Mouse (Mus musculus) spleen, postnatal 10 days (tissue): ENCODE results near the gene Slc50a1.
A peak's percentile ranks its signal among the peaks of the same experiment; 100 is the strongest.

ENCODE experiments used
- DNase-seq, 2 experiments: peaks; one replicate each; pipeline ENCODE4 v3.0.0; 2021 to 2022; ENCODE audit warnings: low spot score in 2 of 2

The Slc50a1 gene

DNA sequence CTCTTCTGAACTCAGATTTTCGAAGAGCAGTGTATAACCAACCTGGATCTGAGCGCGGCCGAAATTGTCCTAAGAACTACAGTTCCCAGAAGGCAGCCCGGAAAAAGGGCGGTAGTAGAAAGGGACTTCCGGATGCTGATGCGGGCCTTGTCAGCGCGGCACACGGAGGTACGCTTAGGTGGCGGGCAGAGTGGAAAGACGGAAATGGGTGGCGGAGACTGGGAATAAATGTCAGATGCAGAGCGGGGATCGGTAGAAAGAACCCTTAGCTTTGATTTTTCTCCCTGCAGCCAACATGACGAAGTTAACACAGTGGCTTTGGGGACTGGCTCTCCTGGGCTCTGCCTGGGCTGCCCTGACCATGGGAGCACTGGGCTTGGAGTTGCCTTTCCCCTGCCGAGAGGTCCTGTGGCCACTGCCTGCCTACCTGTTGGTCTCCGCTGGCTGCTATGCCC is 3.9 kb downstream of the Slc50a1 start:
- peak; percentile 61 to 80 for DNase-seq

DNA sequence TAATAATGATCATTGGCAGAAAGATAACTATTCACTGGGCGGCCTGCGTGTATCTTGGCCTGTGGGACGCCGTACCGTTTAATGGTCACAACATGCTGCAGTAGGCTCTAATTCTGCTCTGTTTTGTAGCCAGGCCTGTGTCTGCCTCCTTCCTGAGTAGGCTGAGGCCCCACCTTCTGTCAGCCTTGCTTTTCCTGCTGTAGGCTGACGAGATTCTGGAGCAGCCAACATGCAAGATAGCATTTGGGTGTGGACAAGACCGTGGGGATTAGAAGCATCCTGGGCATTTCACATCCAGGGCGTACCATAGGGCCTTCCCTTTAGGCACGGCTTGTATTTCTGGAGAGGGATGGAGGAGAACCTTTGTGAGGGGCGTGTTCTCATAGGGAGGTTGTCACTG is 8.0 kb downstream of the Slc50a1 start:
- DNase-seq, result no peak

DNA sequence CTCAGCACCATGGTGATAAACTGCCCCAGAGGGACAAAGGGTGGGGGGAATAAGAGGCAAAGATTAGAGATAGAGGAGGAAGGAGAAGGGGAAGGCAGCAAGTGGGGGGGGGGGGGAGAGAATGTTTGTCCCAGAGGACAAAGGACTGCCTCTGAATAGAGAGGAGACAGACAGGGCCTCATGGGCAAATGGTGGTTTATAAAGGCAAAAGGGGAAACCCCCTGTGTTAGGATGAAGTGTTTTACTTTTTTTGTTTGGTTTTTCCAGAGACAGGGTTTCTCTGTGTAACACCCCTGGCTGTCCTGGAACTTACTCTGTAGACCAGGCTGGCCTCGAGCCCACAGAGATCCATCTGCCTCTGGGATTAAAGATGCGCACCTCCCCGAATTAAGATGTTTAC is 10.2 kb downstream of the Slc50a1 start:
- no peak for DNase-seq

DNA sequence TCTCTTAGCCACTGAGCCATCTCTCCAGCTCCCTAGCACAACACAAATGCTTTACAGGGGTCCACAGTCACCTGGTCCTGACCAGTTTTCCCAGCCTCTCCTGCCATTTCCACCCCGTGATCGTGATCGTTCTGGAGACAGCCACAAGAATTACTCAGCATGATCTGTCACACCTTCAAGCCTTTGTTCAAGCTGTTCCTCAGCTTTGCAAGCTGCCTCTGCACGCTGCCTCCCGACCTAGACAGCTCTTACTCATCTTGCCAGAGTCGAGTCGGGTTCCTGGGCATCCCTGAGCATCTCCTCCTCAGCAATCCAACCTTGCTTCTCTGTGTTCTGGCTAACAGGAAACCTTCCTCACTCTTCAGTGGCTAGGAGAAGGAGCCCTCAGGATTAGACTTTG is 11.3 kb downstream of the Slc50a1 start, which contains the start of gene Dpm3:
Gene Dpm3 (plus strand): TSS at position 283 of the 400 bp plus-strand sequence.
- DNase-seq, result no peak

DNA sequence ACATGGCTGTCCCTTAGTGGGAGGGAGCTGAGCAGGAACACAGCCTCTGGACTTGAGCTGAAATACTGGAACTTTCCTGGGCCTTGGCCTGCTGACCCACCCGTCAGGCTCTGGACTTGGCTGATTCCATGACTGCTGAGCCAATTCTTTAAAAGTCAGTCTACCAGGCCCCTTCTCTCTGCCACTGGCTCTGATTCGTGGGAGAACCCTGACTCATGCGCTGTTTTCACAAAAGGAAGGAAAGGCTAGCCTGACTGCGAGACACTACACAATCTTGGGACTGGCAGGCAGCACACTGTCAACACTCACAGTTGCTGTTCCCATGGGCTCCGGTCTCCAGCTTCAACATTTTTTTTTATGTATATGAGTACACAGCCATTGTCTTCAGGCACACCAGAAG is 14.2 kb downstream of the Slc50a1 start:
- no peak for DNase-seq

DNA sequence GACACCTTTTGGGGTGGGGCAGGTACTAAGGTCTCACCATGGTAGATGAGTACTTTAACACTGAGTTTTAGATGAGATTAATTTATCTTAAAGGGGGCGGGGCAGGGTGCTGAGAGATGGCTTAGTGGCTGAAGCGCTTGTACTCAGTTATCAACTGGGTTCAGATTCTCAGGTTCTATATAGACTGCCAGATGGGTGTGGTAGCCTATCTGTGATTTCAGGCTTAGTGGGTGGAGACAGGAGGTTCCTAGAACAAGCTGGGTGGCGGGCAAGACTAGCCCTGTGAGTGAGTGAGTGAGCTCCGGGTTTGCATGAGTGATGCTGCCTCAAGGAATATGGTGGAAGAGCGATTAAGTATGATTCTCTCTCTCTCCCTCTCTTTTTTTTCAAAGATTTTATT is 15.4 kb downstream of the Slc50a1 start:
- DNase-seq, result no peak

DNA sequence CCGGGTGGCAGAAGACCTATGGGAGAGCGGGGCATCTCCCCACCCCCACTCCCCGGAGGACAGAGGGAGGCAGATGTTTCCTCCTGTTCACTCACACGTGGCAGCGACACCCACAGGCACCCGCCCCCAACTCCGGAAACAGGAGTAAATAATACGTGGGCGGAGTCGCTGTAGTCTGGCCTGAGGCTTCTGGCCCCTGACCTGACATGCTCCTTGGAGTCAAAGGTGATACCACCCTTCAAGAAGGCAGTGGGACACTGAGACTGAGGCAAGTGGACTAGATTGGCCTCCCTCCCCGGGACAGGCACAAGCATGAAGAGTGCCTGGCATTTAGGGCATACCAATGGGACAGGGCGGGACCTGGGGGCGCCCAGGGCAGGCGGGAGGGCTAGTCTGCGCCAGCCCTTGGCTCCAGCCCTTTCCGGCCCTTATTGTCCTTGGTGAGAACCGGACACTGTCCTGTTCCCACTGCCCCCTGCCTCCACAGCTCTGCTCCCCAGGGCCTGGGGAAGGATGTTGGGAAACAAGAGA is 18.9 kb downstream of the Slc50a1 start:
- peak; percentile 40 to 76 for DNase-seq

DNA sequence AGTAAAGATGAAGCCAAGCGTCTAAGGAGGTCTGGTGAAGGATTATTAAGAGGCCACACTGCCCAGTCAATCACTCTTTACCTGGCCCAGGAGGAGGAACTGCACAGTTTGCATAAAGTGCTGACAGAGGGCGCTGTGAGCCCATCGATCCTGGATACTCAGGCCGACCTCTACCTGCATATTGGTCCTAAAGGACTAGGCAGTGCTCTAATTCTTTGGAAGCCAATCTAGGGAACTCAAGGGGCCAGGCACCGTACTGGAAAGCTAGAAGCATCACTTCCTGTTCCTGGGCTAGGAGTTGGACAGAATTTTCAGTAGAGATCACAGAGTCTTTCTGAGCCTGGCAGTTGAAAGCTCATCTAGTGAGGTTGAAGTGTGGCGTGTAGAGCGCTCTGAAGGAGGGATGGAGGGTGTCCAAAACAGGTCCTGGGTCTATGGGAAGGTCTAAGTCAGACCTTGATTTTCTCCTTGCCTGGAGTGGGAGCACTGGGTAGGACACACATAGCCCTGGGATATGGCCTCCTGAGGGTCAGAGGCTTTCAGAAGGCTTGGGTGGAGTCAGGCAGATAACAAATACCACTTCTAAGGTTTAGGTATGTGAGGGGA is 19.8 kb downstream of the Slc50a1 start:
- peak; percentile 46 to 75 for DNase-seq

DNA sequence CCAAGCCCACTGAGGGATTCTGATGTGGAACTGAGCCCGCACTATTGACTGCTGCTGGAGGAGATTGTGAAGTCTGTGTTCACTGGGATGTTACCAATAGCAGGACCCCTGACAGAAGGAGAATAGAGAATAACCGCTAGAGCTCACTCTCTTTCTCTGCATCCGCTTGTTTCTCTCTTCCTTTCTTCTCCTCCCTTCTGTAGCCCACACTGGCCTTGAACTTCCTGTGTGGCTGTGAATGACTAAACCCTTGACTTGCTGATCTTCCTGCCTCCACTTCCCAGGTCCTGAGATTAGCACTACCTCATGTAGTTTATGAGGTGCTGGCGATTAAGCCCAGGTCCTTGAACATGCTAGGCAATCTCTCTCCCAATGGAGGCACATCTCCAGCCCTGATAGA is 22.9 kb downstream of the Slc50a1 start:
- DNase-seq, result no peak

DNA sequence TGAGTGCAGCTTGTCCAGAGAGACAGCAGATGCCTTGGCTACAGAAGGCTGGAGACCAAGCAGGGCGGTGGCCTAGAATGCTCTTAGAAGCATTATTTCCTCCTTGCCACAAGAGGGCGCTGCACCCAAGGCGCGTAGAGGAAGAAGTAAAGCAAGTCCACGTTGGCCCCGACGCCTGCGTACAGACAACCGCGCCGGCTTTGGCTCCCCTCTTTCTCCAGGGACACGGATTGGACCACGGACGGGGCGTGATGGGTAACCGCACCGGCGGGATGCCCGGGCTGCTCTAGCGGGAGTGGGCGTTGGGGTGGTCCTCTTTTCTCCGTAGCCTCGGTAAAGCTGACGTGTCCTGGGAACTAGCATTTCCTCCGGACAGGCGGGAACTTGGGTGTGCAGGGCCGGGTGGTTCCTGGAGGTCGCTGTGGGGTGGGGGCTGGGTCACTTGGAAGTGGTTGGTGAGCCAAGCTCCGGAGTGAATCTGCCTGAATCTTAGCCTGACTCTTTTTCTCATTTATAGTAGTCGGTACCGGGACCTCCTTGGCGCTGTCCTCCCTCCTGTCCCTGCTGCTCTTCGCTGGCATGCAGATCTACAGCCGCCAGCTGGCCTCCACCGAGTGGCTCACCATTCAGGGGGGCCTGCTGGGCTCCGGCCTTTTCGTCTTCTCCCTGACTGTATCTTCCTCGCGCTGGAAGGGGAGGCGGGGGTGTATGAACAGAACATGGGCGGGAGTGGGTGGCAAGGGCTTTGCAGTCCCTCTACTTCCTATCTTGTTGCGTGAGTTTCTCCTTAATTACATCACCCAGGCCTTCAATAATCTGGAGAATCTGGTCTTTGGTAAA is 23.9 kb downstream of the Slc50a1 start, which contains the start of gene Trim46:
Gene Trim46 (minus strand): TSS at position 49 of the 840 bp plus-strand sequence.
- DNase-seq, result peak; percentile 84 to 90

DNA sequence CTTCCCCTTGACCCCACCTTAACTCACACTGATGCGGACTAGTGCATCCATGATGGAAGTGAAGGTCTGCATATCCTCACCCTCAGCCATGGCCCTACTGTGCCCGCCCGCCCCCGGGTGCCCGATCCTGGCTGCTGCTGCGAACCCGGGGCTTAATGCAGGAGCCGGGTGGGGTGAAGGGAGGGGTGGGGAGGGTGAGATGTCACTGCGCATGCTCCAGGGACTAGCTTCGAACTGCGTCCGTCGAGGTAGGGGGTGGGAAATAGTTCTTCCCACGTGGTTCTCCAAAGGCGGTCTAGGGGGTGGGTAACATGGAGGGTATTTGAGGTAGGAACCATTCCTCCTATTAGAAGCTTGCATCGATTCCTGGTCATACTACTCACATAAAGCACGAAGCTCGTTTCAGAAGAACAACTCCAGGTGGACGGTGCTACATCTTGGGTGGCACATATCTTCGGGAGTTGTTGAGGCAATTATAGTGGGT is 24.6 kb downstream of the Slc50a1 start, which contains the start of gene Krtcap2:
Gene Krtcap2 (plus strand): TSS at position 279 of the 484 bp plus-strand sequence.
- no peak for DNase-seq

DNA sequence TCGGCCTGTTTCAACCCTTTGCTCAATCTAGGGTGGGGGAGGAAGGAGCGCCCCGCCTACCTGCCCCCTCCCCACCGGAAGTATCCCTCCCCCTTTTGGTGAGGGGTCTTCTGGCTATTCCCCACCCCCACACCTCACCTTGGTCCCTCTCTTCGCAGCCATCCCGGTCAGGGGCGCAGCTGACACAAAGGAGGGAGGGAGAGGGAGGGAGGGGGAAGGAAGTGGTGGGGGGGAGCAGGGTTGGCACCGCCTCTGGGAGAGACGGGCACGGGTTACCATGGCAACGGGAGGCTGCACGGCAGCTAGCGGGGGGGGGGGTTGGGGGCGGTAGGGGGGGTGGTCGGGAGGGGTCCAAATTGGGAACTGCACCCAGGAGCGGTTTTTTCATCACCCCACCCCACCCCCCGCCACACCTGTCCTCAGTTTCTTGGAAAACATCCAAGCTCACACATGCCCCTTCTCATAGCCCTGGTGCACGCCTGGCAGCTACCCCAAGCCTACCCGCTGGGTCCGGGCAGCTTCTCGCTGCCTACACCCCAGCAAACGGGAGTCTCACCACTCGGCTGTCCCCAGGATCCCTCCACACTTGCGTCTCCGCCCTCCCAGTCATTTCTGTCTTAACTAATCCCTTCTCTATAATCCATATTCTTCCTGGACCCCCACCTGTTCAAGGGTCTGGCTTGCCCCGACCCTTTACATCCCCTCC is 25.2 kb downstream of the Slc50a1 start:
- no peak for DNase-seq

DNA sequence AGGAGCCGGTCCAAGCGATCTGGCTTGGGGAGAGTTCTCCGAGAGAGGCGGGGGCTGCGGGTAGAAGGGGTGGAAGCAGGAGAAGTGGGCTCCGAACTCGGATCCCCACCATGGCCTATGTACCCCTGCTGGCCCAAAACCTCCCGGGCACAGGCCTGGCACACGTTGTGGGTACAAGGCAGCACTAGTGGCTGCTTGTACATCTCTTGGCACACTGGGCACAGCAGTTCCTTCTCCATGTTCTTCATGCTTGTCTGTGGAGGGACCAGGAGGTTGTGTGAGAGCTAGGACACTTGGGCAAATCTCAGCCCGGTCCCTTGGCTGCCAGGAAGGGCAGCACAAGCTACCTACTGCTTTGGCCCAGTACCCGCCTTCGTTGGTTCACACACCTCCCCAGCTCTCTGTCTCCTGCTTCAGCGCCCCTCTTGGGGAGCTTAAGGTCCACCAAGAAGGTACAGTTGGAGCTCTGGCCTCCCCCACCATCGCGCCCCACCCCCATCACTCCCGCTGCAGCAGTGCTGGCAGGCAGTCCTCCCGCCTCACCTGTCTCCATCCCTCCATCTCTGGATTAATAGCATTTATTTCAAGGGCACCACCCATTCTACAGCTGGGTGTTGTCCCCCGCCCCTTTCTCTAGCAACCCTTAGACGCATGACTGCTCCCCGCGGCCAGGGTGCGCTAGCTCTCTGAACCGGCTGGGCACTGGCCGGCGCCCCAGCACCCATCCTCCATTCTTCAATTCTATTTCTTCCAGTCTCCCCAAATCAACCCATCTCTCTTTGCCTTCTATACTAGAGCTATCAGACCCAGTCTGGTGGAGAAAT is 26.0 kb downstream of the Slc50a1 start:
- peak in 1 of 2 experiments; percentile 59 for DNase-seq

DNA sequence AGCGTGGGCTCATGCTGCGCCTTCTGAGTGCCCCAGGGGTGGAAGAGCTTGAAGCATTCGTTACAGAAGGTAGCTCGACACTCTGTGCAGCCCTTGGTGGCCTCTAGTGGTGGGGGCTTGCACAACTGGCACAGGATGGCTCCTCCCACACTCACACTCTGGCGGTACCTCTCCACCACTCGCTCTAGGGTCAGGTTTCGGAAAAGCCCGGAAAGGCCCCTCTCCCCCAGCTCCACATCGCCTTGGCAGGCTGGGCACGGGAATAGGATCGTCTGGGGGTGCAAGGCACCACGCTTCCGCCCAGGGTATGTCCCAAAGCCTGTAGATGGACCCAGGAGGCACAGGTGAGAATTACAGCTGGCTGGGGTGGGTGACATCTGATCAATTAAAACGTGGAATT is 26.8 kb downstream of the Slc50a1 start:
- DNase-seq, result peak; percentile 38 to 79

DNA sequence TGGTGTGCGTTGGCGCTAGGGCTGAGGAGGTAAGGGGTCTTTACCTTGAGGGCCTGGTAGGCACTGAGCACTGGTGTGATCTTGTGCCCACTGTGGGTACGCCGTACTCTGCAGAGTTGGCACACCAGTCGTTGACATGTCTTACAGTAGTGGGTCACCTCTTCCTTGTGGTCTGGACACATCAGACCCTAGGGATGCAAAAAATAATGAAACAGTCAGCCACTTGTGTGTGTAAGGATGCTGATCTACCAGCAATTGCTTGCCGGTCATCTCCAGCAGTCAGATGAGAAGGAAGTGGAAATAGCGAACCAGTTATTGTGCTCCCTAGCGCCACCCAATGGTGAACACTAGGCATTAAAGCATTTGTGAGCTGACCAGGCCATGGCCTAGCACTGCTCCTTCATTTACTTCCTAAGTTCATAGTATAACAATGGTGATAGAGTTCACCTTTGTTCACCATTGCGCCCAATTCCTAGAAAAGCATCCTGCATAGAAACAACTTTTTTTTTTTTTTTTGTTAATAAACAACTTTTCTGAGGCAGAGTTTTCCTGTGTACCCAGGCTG is 28.0 kb downstream of the Slc50a1 start:
- DNase-seq, result peak; percentile 44 to 81

DNA sequence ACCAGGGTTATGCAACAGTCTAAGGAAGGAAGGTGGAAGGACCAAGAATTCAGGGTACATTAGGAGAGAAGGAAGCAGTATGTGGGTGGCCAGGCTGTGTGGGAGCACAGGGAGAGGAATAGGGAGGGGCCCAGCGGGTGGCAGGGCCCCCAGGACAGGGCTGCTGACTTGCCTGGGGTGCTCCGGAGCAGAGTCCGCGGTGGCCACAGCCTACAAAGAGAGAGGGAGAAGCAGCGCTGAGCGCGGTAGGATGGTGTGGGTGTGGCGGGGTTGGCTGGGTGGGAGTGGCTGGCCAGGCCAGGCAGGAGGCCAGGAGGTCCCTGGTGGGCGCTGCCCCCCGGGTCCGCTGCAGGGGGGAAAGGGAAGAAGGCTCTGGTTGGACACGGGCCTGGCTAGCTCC is 31.9 kb downstream of the Slc50a1 start:
- DNase-seq, result no peak

DNA sequence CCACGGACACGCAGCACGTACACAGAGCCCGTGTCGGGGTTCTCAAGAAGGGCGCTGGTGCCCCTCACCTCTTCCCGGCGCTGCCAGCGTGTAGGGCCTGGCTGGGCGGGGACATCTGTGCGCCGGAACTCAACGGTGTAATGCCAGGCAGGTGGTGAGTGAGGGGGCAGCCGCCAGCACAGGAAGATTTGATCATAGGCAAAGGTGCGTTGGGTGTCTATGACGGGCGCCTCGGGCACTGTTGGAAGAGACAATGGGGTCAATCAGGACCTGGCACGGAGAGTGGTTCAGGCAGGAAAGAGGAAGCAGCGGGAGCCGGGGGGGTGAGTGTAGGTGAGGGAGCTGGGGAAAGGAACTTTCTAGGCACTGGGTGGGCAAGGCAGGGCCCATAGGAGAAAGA is 32.7 kb downstream of the Slc50a1 start:
- no peak for DNase-seq

DNA sequence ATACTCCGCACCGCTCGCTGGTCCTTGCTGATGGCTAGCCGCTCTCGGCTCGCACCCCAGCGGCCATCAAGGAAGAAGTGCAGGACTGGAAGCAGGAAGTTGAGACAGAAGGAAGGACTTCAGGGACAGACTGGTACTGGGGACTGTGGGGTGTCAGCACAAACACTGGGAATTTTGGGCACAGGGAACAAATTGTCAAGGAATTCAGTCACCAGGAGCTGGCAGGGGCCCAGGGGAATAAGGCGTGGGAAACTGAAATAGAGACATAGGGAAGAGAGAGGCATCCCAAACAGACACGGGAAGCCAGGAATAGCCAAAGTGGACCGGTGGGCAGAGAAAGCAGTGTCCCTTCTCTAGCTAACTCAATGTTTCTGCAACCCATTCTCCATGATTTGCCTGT is 33.9 kb downstream of the Slc50a1 start:
- DNase-seq, result no peak

DNA sequence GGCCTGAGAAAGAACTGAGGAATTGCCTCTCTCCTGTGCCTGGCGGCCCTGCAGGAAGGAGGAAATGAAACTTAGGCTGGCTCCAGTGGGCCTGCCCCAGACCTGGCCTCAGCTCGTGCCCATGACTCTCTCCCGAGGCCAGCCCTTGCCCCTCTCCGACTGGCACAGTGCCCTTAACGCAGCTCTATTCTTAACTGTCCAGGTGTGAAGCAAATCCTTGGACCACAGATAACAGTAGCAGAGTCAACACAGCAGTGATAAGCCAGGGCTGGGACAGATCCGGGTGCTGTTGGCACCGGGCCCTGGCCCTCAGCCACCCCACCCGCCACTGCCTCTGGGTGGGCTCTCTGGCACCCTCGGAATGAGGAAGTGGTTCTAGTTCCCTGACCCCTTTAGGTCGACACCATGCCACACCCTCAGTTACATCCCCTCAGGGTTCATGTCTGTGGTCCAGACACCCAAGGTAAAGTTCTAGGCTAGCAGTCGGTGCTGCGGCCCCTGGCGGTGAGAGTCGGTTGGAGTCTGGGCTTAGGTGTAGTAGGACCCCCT is 36.7 kb downstream of the Slc50a1 start:
- DNase-seq, result no peak

DNA sequence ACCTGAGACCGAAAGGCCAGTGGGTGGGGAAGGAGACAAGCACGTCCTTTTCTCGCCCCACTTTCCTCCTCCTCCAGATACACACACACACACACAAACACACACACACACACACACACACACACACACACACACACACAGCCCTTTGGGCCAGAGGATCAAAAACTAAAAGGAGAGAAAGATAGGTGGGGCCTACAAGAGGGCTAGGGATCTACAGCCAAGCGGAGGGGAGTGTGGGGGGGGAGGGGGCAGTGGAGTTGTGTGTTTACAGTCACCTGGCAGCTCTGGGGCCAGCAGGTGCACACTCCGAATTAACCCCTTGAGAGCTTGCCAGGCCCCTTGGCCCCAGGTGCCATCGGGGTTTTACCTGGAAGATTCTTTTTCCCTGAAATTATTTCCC is 37.8 kb downstream of the Slc50a1 start:
- no peak for DNase-seq
